Mouse (Mus musculus): ENCODE data around the gene Aifm1. TPM values are rescaled to one million over a fixed set of nuclear protein-coding genes. Genes with fewer than 3 reads are reported as not detected.

Gene Aifm1
- polyA plus RNA-seq (2012; rRNA removed), result 37.9 and 41.1 TPM in 2 replicates

GRCm38 (mm10) chrX:48513166-48513807 lies at the start of gene Aifm1:
Gene Aifm1 (minus strand): TSS chrX:48513563.

GRCm38 (mm10) chrX:48518808-48519548 lies 5.6 kb upstream of the Aifm1 start, which contains the start of gene Rab33a:
Gene Rab33a (plus strand): TSS chrX:48519285.

GRCm38 (mm10) chrX:48462754-48463507 lies 50.4 kb downstream of the Aifm1 start, which contains the start of gene Elf4:
Gene Elf4 (minus strand): TSS chrX:48463132.

Other genes starting within 250 kb of the Aifm1 start
- 7.8 and 8.4 TPM in 2 replicates for gene Bcorl1, start 172.2 kb downstream of the Aifm1 start, polyA plus RNA-seq (2012; rRNA removed)
- gene Elf4, start 50.4 kb downstream of the Aifm1 start, polyA plus RNA-seq (2012; rRNA removed), result 2.8 and 5.9 TPM in 2 replicates
- 71.4 and 83.6 TPM in 2 replicates for gene Rab33a, start 5.7 kb upstream of the Aifm1 start, polyA plus RNA-seq (2012; rRNA removed)
- 38.5 and 39.7 TPM in 2 replicates for gene Zfp280c, start 80.9 kb upstream of the Aifm1 start, polyA plus RNA-seq (2012; rRNA removed)
- gene Slc25a14, start 109.8 kb upstream of the Aifm1 start, polyA plus RNA-seq (2012; rRNA removed), result 28.0 and 32.4 TPM in 2 replicates
- 0.05 TPM in 1 of 2 replicates, not detected in the other for gene Gpr119, start 160.9 kb upstream of the Aifm1 start, polyA plus RNA-seq (2012; rRNA removed)
- gene Rbmx2, start 181.4 kb upstream of the Aifm1 start, polyA plus RNA-seq (2012; rRNA removed), result 14.4 and 16.8 TPM in 2 replicates

Measured in central nervous system, embryonic 14 days (tissue).